Mouse (Mus musculus) c-Kit-positive CD71-negative TER-119-negative erythroid progenitor cells, embryonic 14.5 days (primary cell): Measurements from ENCODE around the gene Hmgb3.
A peak's percentile ranks its signal among the peaks of the same experiment; 100 is the strongest.
"Not testable (repeated sequence)": the region's sequence is repeated elsewhere in the genome, so short reads cannot be mapped to it uniquely, and the experiment has no call there.

ENCODE experiments used
- DNase-seq: peaks from one replicate; pipeline ENCODE4 v3.0.0-alpha.2; 2013; ENCODE audit warnings: low read depth

The Hmgb3 gene

DNA sequence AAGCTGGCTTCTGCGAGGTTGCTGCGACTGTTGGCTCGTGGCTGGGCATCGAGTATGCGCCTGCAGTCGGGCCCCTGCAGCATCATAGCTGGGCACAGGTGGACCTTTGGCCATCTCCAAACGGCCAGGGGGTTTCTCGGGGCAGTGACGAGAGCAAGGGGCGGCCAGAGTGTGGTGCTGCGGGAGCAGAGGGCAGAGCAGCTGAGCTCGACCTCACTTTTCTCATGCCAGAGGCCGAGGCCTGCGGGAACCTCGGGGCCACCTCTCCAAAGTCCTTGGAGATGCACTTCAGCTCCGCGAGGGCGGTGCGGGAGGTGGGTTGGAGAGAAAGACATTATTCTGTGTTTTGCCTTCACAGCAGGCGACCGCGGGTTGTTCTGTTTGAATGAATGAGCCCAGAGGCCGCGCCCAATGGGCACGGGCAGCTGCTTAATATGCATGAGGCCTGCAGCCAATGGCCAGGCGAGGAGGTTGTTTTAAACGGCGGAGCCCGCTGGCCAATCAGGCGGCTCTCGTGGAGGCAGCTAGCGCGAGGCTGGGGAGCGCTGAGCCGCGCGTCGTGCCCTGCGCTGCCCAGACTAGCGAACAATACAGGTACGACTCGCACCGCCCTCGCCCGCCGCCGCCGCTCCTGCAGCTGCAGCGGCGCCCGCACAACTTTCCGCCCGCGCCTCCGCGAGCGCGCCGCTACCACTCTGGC lies at the start of gene Hmgb3:
Gene Hmgb3, plus strand, starts transcription at position 504 of the 700 bp plus-strand sequence.
- peak; percentile 64 for DNase-seq

DNA sequence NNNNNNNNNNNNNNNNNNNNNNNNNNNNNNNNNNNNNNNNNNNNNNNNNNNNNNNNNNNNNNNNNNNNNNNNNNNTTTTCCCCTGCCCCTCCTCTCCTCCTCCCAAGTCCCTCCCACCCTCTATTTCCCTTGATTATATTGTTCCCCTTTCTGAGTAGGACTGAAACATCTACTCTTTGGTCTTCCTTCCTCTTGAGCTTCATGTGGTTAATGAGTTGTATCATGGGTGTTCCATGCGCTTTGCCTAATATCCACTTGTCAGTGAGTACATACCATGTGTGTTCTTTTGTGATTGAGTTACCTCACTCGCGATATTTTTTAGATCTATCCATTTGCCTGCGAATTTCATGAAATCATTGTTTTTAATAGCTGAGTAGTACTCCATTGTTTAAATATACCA lies 49.1 kb upstream of the Hmgb3 start:
- DNase-seq = not testable (repeated sequence)

DNA sequence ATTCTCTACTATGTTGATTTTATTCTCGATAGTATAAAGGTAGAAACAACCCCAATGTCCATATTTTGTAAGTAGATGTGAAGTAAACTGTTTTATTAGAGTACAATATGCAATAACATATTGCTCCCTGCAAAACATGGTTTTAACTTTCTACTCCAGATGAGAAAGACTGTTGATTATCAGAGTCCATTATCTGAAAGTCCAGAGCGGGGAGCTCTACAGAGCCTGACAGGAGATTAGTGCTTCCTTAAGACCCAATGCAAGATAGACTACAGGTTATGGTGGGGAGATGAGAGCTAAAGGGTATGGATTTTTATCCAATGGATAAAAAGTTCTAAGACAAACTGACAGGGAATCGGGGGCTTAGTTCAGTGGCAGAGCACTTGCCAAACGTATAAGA lies 36.5 kb upstream of the Hmgb3 start:
- DNase-seq = no peak

DNA sequence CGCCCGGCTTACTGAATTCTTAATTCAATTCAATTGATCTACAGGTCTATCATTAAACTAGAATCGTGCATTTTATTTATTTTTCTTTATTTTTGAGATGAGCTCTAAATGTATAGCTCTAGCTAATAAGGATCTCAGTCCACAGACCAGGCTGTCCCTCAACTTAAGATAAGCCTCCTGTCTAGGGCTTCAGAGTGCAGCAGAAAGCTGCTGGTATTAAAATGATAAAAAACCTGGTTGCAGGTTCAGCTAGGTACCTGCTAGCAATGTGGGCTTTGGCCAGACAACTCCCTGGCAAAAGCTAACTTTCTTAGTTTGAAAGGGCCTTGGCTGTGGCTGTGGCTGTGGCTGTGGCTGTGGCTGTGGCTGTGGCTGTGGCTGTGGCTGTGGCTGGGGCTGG lies 32.8 kb upstream of the Hmgb3 start:
- DNase-seq = no peak

DNA sequence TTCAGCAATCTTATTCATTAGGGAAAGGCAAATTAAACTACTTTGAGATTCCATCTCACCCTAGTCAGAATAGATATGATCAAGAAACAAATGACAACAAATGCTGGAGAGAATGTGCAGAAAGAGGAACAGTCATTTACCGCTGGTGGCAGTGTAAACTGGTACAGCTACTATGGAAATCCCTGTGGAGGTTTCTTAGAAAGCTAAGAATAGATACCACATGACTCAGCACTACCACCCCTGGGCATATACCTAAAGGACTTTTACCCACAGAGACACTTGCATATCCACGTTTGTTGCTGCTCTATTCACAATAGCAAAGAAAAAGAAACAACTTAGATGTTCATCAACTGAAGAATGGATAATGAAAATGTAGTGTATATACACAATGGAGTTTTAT lies 31.4 kb upstream of the Hmgb3 start:
- DNase-seq = no peak

DNA sequence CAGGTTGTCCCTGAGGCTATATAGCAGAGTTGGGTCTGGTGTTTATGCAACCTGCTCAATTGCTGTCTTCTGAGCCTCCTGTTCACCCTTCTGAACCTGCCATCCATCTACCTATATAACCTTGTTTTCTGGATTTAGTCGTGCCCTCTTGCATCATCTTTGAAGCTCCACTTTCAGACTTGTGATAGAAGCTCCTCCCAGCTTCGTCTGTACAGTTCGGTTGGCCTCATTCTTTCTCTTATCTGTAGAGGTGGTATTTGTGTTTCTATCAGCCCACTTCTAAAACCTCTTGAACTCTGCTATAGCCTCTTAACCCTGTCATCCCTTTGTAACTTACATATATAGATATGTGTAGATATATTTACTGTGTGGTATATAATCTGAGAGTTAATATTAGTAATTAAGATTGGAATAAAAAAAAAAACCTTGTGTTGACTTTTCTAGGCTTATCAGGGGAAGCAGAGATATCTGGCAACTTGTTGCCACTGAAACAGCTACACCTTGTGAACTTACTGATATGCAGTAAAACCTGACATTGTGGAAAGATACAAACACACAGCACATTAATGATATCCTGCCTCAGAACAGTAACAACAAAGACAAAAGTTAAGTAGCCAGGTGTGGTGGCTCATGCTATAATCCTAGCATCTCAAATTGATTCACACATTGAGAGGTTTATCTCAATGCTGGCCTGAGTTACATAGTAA lies 30.0 kb upstream of the Hmgb3 start:
- no peak for DNase-seq

DNA sequence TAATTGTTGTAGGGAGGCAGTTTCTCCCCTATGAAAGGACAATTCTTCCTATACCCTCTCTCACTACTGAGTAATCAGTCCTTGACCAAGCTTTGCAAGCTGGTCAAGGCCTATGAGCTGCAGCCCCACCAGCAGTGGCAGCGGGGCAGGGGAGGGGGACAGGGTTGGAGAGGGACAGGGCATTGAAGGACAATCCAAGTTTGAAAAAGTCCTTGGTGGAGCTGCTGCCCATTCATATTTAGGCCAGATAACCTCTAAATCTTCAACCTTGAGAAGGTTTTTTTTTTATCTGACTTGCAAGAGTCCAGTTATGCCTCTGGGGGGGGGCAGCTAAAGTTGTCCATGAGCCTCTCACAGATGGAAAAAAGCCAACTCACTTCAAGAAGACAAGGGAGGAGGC lies 28.3 kb upstream of the Hmgb3 start:
- DNase-seq = no peak

DNA sequence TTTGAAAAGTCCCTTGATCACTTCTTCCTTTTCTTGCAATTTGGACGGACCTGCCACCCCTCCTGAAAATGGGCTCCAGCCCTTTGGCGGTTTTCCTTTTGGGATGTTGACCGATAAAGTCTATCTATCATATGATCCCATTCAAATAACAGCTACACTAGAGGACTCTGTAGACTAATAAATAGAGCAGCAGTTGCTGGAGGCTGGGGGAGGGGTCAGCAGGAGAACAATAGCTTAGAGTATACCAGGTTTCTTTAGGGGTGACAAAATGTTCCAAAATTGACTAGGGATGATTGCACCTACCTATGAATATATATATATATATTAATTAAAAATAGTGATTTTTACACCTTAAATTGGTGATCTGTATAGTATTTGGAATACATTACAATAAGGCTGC lies 27.6 kb upstream of the Hmgb3 start:
- no peak for DNase-seq

DNA sequence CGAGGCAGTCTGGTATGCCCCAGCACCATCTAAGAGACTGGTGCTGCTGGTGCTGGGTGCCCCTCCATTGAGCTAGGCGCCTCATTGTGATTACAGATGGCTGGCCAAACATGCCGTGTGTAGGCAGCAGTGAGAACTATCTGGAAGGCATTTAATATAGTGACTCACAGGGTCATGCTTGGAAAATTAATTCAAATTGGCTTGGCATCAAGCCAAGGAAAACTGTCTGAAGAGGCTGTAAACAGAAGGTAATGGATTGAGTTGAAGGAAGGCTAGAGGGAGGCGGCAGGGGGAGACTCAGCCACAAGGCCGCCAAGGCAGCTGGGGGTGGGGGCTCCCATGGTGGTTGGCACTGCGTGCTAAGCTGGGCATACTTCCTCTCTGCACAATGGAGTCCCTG lies 27.1 kb upstream of the Hmgb3 start:
- DNase-seq = no peak

DNA sequence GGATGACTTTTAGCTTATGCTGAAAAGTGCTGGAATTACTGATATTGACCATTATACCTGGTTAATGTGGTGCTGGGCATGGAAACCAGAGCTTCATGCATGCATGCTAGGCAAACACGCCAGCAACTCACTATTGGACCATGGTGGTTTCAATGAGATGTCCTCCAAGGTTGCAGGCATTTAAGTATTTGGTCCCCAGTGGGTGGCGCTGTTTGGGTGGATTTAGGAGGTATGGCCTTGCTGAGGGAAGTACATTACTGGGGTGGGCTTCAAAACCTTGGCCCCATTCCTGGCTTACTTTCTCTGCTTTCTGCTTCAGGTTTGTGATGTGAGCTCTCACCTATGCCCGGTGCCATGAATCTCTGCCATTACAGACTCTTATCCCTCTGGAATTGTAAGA lies 23.1 kb upstream of the Hmgb3 start:
- DNase-seq = no peak

DNA sequence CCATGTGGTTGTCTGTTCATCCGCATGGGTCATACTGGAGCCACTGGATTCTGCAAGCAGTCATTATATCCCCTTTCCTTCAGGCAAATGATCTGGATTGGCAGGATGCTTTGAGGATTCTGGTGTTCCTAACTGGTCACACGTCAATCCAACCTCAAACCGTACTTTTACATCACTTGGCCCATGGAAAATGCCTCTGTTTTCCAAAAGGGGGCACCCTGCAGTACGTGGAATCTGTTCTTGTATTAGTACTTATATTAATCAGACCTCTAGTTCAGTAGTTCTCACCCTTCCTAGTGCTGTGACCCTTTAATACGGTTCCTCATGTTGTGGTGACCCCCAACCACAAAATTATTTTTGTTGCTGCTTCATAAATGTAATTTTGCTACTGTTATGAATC lies 21.6 kb upstream of the Hmgb3 start:
- no peak for DNase-seq

DNA sequence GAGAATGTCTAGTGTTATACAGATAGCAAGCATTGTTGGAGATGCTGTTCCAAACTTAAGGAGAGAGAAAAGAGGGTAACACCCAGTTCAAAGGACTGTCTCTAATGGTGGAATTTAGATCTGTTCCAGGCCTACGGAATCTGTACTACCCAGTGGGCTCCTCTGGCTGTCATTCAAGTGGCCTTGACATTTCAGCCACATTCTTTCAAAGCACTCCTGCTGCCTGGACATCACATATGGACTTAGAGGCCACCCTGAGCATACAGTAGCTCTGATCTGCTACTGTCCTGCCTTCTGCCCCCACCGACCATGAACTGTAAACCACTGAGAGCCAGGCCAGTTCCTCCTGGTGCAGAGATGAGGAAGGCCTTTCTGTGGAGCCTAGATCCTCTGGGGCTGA lies 17.9 kb upstream of the Hmgb3 start:
- no peak for DNase-seq

DNA sequence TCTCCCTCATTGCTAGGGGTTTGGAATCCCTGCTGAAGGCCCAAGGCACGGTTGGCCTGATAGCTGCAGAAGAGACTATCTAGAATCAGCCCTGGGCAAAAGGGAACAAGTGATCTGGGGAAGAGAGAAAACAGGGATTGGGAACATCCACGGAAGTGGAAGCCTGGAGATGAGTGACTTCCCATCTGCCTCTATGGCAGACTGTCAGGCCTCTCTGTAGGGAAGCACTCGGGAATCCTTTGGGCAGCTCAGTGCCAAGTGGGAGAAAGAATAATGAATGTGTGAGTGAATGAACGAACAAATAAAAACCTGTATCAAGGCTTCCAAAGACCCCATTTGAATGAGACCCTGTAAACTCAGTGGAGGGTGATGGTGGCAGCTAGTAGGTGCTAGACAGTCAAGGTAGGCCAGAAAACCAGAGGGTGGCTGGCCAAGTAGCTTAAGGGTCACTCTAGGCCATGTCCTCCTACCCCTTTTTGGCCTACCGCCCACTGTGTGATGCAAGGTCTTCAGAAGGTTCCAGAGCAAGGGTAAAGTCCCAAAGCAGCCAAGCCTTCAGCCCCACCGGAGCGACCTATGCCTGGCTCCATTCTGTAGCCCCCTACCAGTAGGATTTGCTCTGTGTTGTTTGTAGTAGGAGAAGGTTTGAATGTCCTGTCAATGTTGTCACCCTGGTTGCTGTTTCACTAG lies 14.8 kb upstream of the Hmgb3 start:
- no peak for DNase-seq

DNA sequence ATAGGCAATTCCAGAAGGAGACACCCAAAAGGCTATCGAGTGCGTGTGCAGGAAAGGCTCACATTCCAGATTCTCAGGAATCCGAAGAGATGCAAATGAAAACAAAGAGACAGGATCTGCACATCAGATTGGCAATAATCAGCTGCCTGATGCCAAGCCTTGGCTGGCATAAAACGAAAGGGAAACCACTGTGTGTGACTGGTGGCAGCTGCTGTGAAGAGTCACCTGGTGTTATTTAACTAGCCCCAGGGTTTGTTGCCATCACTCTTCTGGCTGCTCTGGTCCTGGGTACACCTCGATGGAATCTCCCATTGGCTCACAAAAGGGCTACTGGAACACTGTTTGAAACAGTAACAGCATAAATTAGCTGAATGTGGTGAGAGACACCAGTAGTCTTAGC lies 11.0 kb upstream of the Hmgb3 start:
- DNase-seq = no peak

DNA sequence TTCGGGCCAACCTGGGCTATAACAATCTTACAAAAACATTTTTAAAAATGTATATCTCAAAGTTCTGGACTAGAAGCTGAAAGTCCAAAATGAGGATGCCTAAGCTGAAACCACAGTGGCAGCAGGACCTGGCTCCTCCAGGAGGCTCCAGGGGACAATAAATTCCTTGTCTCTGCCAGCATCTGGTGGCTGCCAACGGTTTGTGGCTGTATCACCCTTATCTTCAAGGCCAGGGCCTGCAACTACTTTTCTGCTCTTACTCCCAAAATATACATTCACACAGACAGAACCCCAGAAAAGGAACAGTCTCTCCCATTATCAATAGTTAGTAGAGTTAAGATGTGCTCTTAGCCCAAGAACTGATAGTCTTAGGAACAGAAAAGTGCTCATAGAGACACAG lies 10.6 kb upstream of the Hmgb3 start:
- DNase-seq = no peak

DNA sequence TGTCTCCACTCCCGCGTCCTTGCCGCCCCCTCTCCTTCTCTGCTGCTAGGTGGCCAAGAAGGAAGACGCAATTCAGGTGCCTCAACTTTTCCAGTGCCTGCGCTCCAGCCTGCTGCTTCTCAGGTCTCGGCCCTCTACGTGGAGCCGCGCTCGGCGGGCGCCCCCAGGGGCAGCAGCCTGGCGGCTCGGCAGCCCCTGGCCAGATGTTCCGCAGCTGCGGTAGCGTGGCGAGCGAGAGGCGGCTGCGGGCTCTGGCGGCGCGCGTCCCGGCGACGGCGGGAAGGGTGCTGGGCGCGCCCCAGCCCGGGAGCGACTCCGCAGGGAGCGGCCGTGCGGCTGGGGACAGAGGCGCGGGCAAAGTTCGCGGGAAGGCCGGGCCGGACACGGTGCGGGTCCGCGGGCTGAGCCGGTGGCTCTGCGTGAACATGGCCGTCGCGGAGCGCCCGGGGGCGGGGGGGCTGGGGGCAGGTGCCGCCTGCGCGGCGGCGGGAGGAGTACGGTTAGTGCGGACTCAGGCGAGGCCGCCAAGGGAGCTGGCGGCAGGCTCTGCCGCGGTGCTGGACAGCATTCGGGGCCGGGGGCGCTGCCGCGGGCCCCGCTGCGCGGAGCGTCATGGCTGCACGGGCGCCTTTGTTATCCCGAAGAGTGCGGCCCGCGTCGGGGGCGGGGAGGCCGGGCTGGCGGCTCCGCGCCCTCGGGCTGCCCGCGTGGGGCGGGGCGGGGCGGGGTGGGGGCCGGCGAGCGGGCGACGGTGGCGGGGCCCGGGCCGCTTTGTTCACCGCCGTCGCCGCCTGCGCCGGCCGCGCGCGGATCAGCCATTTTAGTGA lies 610 bp downstream of the Hmgb3 start:
- DNase-seq = no peak

DNA sequence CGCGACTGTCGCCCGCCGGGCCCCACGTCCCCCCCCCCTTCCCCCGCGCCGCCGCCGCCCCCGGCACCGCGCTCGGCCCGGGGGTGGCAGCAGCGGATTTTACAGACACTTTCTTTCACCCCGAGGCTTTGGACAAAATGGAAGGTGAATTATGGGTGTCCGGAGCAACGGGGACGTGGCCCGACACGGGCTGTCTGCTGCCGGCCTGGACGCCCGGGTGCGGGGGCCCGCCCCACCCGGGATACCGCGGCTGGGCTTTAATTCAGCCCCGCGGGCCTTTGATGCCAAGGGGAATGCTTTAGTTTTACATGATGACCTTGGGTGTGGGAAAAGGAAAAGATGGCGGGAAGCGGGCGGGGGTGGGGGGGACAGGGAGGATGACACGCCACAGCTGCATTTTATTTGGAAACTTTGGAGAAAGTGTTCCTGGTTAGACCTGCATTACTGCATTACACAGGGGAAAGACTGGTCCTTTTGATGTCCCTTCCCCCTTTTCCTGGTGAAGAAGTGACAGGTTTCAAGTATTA lies 1.3 kb downstream of the Hmgb3 start:
- no peak for DNase-seq

DNA sequence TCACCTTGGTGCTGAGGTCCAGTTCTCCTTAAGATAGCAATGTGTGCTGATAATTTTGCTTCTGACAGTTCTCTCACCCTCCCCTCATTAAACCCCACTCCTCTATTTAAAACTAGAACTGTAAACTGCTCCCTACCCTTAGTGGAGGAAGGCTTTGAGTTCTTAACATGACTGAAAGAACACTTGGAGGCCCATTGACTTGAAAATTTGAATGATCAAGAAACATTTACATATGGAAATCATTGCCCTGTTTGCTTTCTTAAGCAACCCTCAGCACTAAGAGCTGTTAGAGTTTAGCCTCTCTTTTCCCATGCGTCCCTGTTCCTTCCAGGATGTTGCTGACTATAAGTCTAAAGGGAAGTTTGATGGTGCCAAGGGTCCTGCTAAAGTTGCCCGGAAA lies 3.6 kb downstream of the Hmgb3 start:
- DNase-seq = no peak

DNA sequence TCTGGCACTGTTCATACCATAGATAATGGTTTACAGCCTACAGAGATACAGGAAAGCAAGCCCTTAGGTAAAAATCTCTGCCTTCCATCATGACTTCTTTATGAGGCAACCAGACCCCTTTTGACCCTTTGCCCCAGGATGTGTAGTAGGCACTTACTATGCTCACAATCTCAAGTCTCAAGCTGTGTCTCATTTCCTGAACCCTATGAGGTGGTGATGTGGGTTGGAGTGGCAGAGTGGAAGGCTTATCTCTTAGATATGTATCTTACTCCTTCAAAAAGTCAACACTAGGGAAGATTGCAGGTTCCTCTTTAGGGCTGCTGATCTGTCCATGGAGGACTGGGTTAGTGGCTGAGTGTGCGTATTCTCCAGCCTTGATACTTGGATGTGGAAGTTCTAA lies 5.1 kb downstream of the Hmgb3 start:
- DNase-seq = no peak

DNA sequence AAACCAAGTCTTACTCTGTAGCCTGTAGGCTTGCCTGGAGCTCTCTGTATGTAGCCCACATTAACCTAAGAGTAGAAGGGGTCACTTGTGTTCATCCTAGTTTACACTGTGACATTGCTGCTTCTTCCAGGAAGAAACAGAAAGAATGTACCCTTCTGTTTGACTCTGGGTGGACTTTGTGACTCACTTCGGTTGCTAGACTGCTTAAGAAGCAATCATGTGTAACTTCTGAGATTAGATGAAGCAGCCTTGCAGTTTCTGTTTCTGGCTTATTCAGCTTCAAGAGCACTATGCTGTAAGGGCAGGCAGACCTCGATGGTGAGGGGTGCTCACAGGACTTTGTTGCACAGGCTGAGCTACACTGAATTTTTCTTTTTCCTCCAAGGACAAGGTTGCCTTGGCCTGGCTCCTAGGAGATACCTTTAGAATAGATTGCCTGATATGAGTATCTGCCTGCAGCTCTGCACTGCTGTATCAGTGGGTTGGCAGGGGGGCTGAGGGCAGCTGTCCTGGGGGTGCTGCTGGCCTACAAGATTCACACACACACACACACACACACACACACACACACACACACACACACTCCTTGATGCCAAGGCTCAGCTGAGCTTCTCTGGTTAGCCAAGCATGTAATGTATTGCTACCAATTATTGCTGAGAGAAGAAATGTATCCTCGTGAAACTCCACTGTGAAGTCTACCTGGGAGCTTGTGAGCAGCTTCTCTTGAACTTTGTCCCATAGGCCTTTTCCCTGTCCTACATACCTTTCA lies 17.6 kb downstream of the Hmgb3 start:
- DNase-seq = no peak

DNA sequence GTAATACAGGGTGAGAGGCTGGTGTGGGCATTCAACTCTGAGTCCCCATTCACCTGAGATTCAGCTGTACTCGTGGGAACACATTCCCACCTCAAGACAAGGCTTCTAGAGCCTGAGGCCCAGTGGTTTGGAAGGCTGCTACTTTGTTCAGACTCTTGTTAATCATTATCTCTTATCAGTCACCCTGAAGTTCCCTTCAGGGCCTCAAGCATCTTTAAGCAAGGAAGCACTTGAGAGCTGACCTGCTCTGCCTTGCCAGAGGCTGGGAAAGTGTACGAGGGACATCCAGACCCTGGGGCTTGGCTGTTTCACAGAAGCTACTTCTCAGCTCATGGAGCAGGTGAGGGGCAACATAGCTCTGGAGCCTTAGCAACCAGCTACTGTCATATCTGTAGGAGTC lies 19.8 kb downstream of the Hmgb3 start:
- no peak for DNase-seq

DNA sequence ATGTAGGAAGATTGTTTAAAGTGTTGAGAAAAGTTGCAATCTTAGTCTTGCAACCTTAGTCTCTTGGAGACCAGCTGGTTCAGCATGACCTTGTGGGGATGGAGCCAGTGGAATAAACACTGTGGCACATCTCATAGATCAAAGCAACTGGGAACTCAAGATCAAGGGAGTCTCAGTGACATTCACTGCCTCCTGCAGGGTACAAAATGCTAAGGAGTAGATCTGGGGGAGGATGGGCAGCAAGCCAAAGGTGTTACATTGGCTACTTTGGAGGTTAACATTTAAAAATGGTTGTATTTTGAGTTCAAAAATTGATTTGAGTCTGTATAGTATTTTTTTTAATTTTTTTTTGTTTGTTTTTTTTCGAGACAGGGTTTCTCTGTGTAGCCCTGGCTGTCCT lies 33.5 kb downstream of the Hmgb3 start:
- no peak for DNase-seq
